18 mouse cellular contexts compared by ENCODE assay signal in genomic region chr8:116542842-116543241, GRCm38 (mm10). TPM values are rescaled to one million over a fixed set of nuclear protein-coding genes. Genes with fewer than 3 reads are reported as not detected.
DNase-seq lines count a peak whose midpoint lies in the region; ATAC-seq and TF ChIP-seq lines count a peak whose summit lies in the region.
"Had no signal": no experiment of that assay in that cellular context is flagged by ENCODE, and none has a peak within 500 bp of the region (broad histone marks: within the 10 kb centered on the region; RNA-seq: fewer than 3 reads in every experiment).

No protein-coding gene starts in this region.

- no peak overlapping the region for H3K4me2 ChIP-seq in kidney, embryonic 15.5 days
- H3K4me2 ChIP-seq: liver, embryonic 12.5 days; neural tube, embryonic 12.5 days had no signal

- 5% methylated on average over 5 of the region's 5 CpGs for WGBS in cerebellum, adult 2 months
- 84% methylated on average over 5 of the region's 5 CpGs for WGBS in kidney, embryonic 15.5 days

- no peak overlapping the region for H3K9ac ChIP-seq in kidney, embryonic 15.5 days
- H3K9ac ChIP-seq: forebrain, postnatal 0 days; liver, embryonic 12.5 days; neural tube, embryonic 12.5 days had no signal

- no peaks in the 10 kb centered on the region for H3K36me3 ChIP-seq in kidney, embryonic 15.5 days
- H3K36me3 ChIP-seq: liver, embryonic 12.5 days; neural tube, embryonic 12.5 days had no signal

- no peak for TF ChIP-seq CTCF in cerebellum, adult 2 months (IDR thresholded peaks at IDR 0.05; ENCODE audit: borderline replicate concordance, insufficient read depth, low read depth, low read length)

- no peaks in the 10 kb centered on the region for H3K27me3 ChIP-seq in cerebellum, adult 2 months (ENCODE audit: control insufficient read depth, insufficient read depth, low read length)
- no peaks in the 10 kb centered on the region for H3K27me3 ChIP-seq in kidney, embryonic 15.5 days
- H3K27me3 ChIP-seq: liver, embryonic 12.5 days; megakaryocyte, embryonic 14.5 days; neural tube, embryonic 12.5 days had no signal

- H3K4me1 ChIP-seq in cerebellum, adult 2 months (ENCODE audit: control insufficient read depth, insufficient read depth, low read length), result peaks cover 15% of the 10 kb centered on the region; the same call in 1 of the 2 replicates
- H3K4me1 ChIP-seq in kidney, embryonic 15.5 days, result no peaks in the 10 kb centered on the region
- H3K4me1 ChIP-seq: liver, embryonic 12.5 days; megakaryocyte, embryonic 14.5 days; neural tube, embryonic 12.5 days had no signal

- DNase-seq in adrenal gland, postnatal 14 days, result peak; percentile 34
- DNase-seq in adrenal gland, postnatal 4 days (ENCODE audit: low spot score in 2 of 2), result no peak
- DNase-seq in cerebellum, adult 2 months, result peak; percentile 88 to 95
- peak; percentile 68 to 84 for DNase-seq in gastrocnemius, adult 8-10 months (ENCODE audit: low spot score in 2 of 2)
- DNase-seq in heart, postnatal 25 days (ENCODE audit: low spot score), result peak; percentile 6
- no peak for DNase-seq in kidney, adult 18-20 months
- DNase-seq: forebrain, postnatal 0 days; retina, postnatal 1 day; spleen, adult 18-20 months; thymus, postnatal 14 days had no signal

- no peak overlapping the region for H3K4me3 ChIP-seq in cerebellum, adult 2 months (replicated peaks; ENCODE audit: insufficient read depth, low read depth, low read length)
- no peak overlapping the region for H3K4me3 ChIP-seq in kidney, embryonic 15.5 days (replicated peaks)
- H3K4me3 ChIP-seq: liver, embryonic 12.5 days; megakaryocyte, embryonic 14.5 days; neural tube, embryonic 12.5 days had no signal

- TF ChIP-seq POLR2A in cerebellum, adult 2 months (IDR thresholded peaks at IDR 0.05; ENCODE audit: borderline replicate concordance, insufficient read depth, low read length), result no peak

- peak overlapping the region; percentile 91 for H3K27ac ChIP-seq in cerebellum, adult 2 months (ENCODE audit: insufficient read depth, low read length)
- H3K27ac ChIP-seq in kidney, embryonic 15.5 days, result no peak overlapping the region
- H3K27ac ChIP-seq: liver, embryonic 12.5 days; neural tube, embryonic 12.5 days had no signal

- ATAC-seq in kidney, embryonic 15.5 days (replicated peaks; ENCODE audit: low FRiP score), result no peak
- ATAC-seq in erythroblast, adult 5-6 weeks (replicated peaks; ENCODE audit: low FRiP score, poor library complexity, severe bottlenecking), result no peak
- ATAC-seq: forebrain, postnatal 0 days; liver, embryonic 12.5 days; lung, postnatal 0 days; Patski had no signal

- intact Hi-C loops in heart, postnatal 25 days (cut with DNase I), result loop anchor here (5.0 kb wide), 1 partner anchor 36 kb away; no protein-coding TSS in a partner anchor

- H3K9me3 ChIP-seq in kidney, embryonic 15.5 days (replicated peaks), result no peaks in the 10 kb centered on the region
- H3K9me3 ChIP-seq: liver, embryonic 12.5 days; neural tube, embryonic 12.5 days had no signal

RNA-seq across cellular contexts. Expression of gene Dynlrb2, which starts 38.1 kb away (rescaled TPM):
- total RNA-seq in adrenal gland, postnatal 14 days (2021), result 1.7 TPM in 1 of 2 replicates, not detected in the other
- 1 to 10 TPM in 1 of 2 experiments, under 1 TPM in 1; 0.90 to 1.1 TPM for total RNA-seq in adrenal gland, postnatal 4 days (2021)
- polyA plus RNA-seq in cerebellum, adult 2 months (2012; rRNA removed), result 5.5 and 9.3 TPM in 2 replicates
- total RNA-seq in gastrocnemius, adult 8-10 months (2022), result under 1 TPM in 1 of 4 experiments, not detected in 3; 0.86 TPM
- not detected for total RNA-seq in heart, postnatal 25 days (2021)
- 0.66 and 0.82 TPM in 2 replicates for polyA plus RNA-seq in kidney, embryonic 15.5 days (2015; fragmentation: Nextera tagmentation; extraction: Ambion mirVana)
- not detected in 2 replicates for total RNA-seq in erythroblast, adult 5-6 weeks (2015; ENCODE audit: low replicate concordance)
- not detected in 2 replicates for total RNA-seq in erythroblast, adult 5-6 weeks (2017; ENCODE audit: low replicate concordance)
- polyA plus RNA-seq: heart, embryonic 14.5 days; liver, embryonic 12.5 days had no signal

Comparison
In these comparisons a context has a peak if more than half of its experiments do, and no peak if none do; other contexts are left out.
1. DNase-seq: peak in adrenal gland, postnatal 14 days (single experiment), cerebellum, adult 2 months (2 of 2), gastrocnemius, adult 8-10 months (2 of 2) and heart, postnatal 25 days (single experiment); none in adrenal gland, postnatal 4 days (0 of 2) and kidney, adult 18-20 months (single experiment).